Mouse (Mus musculus): ENCODE results near the gene Ppp1r9b. TPM values are rescaled to one million over a fixed set of nuclear protein-coding genes. Genes with fewer than 3 reads are reported as not detected.
"Not testable (repeated sequence)": the region's sequence is repeated elsewhere in the genome, so short reads cannot be mapped to it uniquely, and the experiment has no call there.

Gene Ppp1r9b
- polyA plus RNA-seq, 1 experiment from 2014 or later, result 14.4 TPM

- Histone ChIP-seq H3K4me3 (ENCODE audit: low read depth, low read length) (no peak overlapping the region), H3K36me3 (ENCODE audit: control insufficient read depth, insufficient read depth, low read length) (peaks cover 7% of the 10 kb centered on the region; the same call in 1 of the 2 replicates), H3K9me3 (ENCODE audit: control insufficient read depth, low read length) (no peaks in the 10 kb centered on the region), H3K4me2 (ENCODE audit: low read depth, severe bottlenecking) (no peak overlapping the region), H3K27ac (replicated peaks; ENCODE audit: low read depth, low read length) (no peak overlapping the region), H3K4me1 (ENCODE audit: control insufficient read depth, insufficient read depth, low read length) (peaks cover 8% of the 10 kb centered on the region; the same call in 1 of the 2 replicates), H3K27me3 (ENCODE audit: control insufficient read depth, insufficient read depth, low read length) (no peaks in the 10 kb centered on the region), H3K9ac (ENCODE audit: low read length) (no peak overlapping the region)
- DNase-seq (ENCODE audit: low spot score) (no peak), ATAC-seq (ENCODE audit: insufficient number of reproducible peaks, low FRiP score, low TSS enrichment, low read depth) (no peak)
- WGBS, result 85% methylated on average over 9 of the region's 9 CpGs
These were observed 35.7 kb upstream of the Ppp1r9b start for GRCm38 (mm10) chr11:94955103-94955502.

- DNase-seq (ENCODE audit: low spot score) (no peak), ATAC-seq (ENCODE audit: insufficient number of reproducible peaks, low FRiP score, low TSS enrichment, low read depth) (no peak)
- Histone ChIP-seq H3K9me3 (ENCODE audit: control insufficient read depth, low read length) (no peaks in the 10 kb centered on the region), H3K4me1 (ENCODE audit: control insufficient read depth, insufficient read depth, low read length) (peaks cover 8% of the 10 kb centered on the region; the same call in 1 of the 2 replicates), H3K4me2 (ENCODE audit: low read depth, severe bottlenecking) (no peak overlapping the region), H3K27me3 (ENCODE audit: control insufficient read depth, insufficient read depth, low read length) (no peaks in the 10 kb centered on the region), H3K4me3 (ENCODE audit: low read depth, low read length) (no peak overlapping the region), H3K36me3 (ENCODE audit: control insufficient read depth, insufficient read depth, low read length) (no peaks in the 10 kb centered on the region), H3K27ac (replicated peaks; ENCODE audit: low read depth, low read length) (no peak overlapping the region), H3K9ac (ENCODE audit: low read length) (no peak overlapping the region)
- WGBS, result 81% methylated on average over 9 of the region's 9 CpGs
These were observed 33.2 kb upstream of the Ppp1r9b start for GRCm38 (mm10) chr11:94957693-94958064.

- Histone ChIP-seq H3K9me3 (ENCODE audit: control insufficient read depth, low read length) (no peaks in the 10 kb centered on the region), H3K27me3 (ENCODE audit: control insufficient read depth, insufficient read depth, low read length) (no peaks in the 10 kb centered on the region), H3K27ac (replicated peaks; ENCODE audit: low read depth, low read length) (no peak overlapping the region), H3K9ac (ENCODE audit: low read length) (no peak overlapping the region), H3K4me1 (ENCODE audit: control insufficient read depth, insufficient read depth, low read length) (peaks cover 8% of the 10 kb centered on the region; the same call in 1 of the 2 replicates), H3K4me2 (ENCODE audit: low read depth, severe bottlenecking) (no peak overlapping the region), H3K4me3 (ENCODE audit: low read depth, low read length) (no peak overlapping the region), H3K36me3 (ENCODE audit: control insufficient read depth, insufficient read depth, low read length) (no peaks in the 10 kb centered on the region)
- no peak for DNase-seq (ENCODE audit: low spot score)
- ATAC-seq (ENCODE audit: insufficient number of reproducible peaks, low FRiP score, low TSS enrichment, low read depth), result no peak
- 22% methylated on average over 8 of the region's 8 CpGs for WGBS
These were observed 32.6 kb upstream of the Ppp1r9b start for GRCm38 (mm10) chr11:94958065-94958858.

DNA sequence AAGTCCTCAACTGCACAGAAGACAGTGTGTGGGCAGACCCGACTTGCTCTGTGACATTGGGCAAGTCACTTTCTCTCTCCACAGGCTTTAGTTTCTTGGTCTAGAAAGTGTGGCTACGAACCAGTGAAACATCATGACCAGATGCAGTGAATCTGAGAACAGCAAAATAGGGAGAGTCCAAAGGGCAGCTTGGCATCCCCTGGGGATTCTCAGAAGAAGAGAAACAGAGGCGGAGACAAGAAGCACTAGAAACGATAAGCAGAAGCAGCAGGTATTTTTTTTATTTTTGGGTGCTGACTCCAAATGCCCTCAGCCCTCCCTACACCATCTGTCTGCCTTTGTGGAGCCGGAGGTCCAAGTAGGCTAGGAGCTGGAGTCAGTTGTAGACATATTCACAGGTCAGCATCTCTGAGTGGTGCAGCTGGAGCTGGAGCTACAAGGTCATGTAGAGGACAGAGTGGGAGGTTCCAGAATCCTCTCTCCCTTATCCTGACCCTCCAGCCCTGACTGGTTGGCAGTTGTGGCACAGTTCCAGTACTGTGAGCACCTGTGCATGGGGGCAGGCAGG lies 28.2 kb upstream of the Ppp1r9b start:
- Histone ChIP-seq H3K4me1 (ENCODE audit: control insufficient read depth, insufficient read depth, low read length) (peaks cover 8% of the 10 kb centered on the region; the same call in 1 of the 2 replicates), H3K4me3 (ENCODE audit: low read depth, low read length) (no peak overlapping the region), H3K27me3 (ENCODE audit: control insufficient read depth, insufficient read depth, low read length) (no peaks in the 10 kb centered on the region), H3K36me3 (ENCODE audit: control insufficient read depth, insufficient read depth, low read length) (no peaks in the 10 kb centered on the region), H3K9ac (ENCODE audit: low read length) (no peak overlapping the region), H3K4me2 (ENCODE audit: low read depth, severe bottlenecking) (no peak overlapping the region), H3K27ac (replicated peaks; ENCODE audit: low read depth, low read length) (no peak overlapping the region), H3K9me3 (ENCODE audit: control insufficient read depth, low read length) (no peaks in the 10 kb centered on the region)
- 82% methylated on average over 5 of the region's 5 CpGs for WGBS
- DNase-seq (ENCODE audit: low spot score), result no peak
- no peak for ATAC-seq (ENCODE audit: insufficient number of reproducible peaks, low FRiP score, low TSS enrichment, low read depth)

DNA sequence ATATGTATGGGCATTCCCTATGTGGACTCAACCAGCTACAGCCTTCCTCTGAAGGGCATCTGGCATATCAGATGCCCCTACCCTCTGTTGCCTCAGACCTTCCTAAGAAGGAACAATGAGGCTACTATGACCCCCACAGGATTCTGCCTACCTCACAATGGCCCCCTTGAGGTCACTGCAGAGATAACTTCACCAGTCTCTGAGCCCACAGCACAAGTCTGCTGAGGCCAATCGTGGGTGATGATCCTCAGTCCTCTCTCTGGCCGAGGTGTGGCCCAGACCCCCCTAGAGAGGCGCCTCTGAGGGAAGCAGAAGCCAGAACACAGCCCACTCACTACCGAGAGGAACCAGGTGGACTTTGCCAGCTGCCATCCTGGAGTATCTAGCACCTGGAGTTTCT lies 23.4 kb upstream of the Ppp1r9b start, which contains the start of gene Hils1:
Gene Hils1 (plus strand): TSS at position 175 of the 400 bp plus-strand sequence.
- ATAC-seq (ENCODE audit: insufficient number of reproducible peaks, low FRiP score, low TSS enrichment, low read depth) (no peak), DNase-seq (ENCODE audit: low spot score) (no peak)
- 51% methylated on average over 4 of the region's 4 CpGs for WGBS
- Histone ChIP-seq H3K27me3 (ENCODE audit: control insufficient read depth, insufficient read depth, low read length) (no peaks in the 10 kb centered on the region), H3K27ac (replicated peaks; ENCODE audit: low read depth, low read length) (no peak within 1 kb of the TSS), H3K4me2 (ENCODE audit: low read depth, severe bottlenecking) (no peak within 1 kb of the TSS), H3K9ac (ENCODE audit: low read length) (no peak within 1 kb of the TSS), H3K4me1 (ENCODE audit: control insufficient read depth, insufficient read depth, low read length) (no peaks in the 10 kb centered on the region), H3K36me3 (ENCODE audit: control insufficient read depth, insufficient read depth, low read length) (no peaks in the 10 kb centered on the region), H3K4me3 (ENCODE audit: low read depth, low read length) (no peak within 1 kb of the TSS), H3K9me3 (ENCODE audit: control insufficient read depth, low read length) (no peaks in the 10 kb centered on the region)

DNA sequence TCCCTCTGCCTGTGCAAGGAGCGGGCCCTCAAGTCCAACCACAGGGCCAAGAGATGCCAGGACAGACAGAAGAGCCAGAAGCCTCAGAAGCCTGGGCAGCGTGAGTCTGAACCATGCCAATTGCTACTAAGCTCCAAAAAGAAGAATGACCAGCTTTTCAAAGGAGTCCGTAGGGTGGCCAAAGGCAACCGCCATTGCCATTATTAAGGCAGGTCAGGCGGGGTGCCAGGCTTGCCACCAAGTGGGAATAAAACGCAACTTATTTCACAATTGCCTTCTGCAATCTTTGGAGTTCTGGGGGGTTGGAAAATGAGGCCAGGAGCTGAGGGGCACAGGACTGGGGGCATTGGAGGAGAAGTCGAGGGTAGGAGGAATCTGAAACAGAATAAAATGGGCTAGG lies 22.6 kb upstream of the Ppp1r9b start:
- ATAC-seq (ENCODE audit: insufficient number of reproducible peaks, low FRiP score, low TSS enrichment, low read depth) (no peak), DNase-seq (ENCODE audit: low spot score) (no peak)
- WGBS, result 86% methylated on average over 7 of the region's 7 CpGs
- H3K4me2 ChIP-seq (ENCODE audit: low read depth, severe bottlenecking), result no peak overlapping the region
- H3K9me3 ChIP-seq (ENCODE audit: control insufficient read depth, low read length), result no peaks in the 10 kb centered on the region
- H3K36me3 ChIP-seq (ENCODE audit: control insufficient read depth, insufficient read depth, low read length), result no peaks in the 10 kb centered on the region
- H3K27me3 ChIP-seq (ENCODE audit: control insufficient read depth, insufficient read depth, low read length), result no peaks in the 10 kb centered on the region
- H3K9ac ChIP-seq (ENCODE audit: low read length), result no peak overlapping the region
- no peak overlapping the region for H3K27ac ChIP-seq (replicated peaks; ENCODE audit: low read depth, low read length)
- H3K4me3 ChIP-seq (ENCODE audit: low read depth, low read length), result no peak overlapping the region
- no peaks in the 10 kb centered on the region for H3K4me1 ChIP-seq (ENCODE audit: control insufficient read depth, insufficient read depth, low read length)

DNA sequence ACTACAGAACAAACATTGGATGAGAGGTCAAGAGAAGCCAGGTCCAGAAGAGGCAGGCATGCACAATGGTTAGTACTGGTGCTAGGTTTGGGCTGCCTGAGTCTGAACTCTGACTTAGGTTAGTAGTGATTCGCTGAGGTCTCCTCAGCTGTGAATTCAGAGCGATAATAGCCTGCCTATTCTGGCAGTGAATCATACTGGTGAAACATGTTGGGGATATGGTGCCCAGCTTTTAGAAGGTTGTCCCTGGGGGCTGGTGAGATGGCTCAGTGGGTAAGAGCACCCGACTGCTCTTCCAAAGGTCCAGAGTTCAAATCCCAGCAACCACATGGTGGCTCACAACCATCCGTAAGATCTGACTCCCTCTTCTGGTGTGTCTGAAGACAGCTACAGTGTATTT lies 21.1 kb upstream of the Ppp1r9b start:
- WGBS, result 98% methylated on average over 4 of the region's 4 CpGs

DNA sequence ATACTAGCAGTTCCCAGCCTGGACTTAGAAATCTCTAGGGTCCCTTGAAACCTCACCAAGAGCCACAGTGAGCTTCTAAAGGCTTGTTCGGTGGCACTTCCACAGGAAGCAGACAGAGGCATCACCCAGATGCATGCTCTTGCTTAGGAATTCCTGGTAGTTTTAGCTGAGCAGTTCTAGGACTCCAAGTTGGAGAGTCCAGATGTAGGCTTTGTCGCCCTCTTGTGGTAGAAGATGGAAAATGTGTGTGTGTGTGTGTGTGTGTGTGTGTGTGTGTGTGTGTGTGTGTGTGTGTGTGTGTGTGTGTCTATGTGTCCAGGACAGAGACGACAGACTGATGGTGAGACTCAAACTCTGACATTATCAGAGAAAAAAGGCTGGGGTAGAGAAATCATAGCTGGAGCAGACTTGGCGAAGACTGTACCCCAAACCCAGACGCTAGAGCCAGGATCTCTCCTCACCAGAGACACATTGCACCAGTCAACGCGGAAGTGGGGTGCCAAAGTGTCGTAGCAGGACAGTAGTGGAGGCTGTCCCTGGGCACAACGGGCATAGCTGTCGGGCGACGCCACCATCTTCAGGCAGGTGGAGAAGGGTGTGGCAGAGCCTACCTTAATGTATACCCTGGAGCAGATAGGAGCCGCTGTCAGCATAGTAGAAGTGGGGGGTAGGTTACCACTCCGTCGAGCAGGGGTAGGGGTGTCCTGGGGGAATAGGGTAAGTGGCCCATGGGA lies 20.5 kb upstream of the Ppp1r9b start:
- H3K9ac ChIP-seq (ENCODE audit: low read length), result no peak overlapping the region
- no peaks in the 10 kb centered on the region for H3K4me1 ChIP-seq (ENCODE audit: control insufficient read depth, insufficient read depth, low read length)
- H3K27ac ChIP-seq (replicated peaks; ENCODE audit: low read depth, low read length), result no peak overlapping the region
- H3K36me3 ChIP-seq (ENCODE audit: control insufficient read depth, insufficient read depth, low read length), result no peaks in the 10 kb centered on the region
- H3K9me3 ChIP-seq (ENCODE audit: control insufficient read depth, low read length), result no peaks in the 10 kb centered on the region
- no peak overlapping the region for H3K4me2 ChIP-seq (ENCODE audit: low read depth, severe bottlenecking)
- no peak overlapping the region for H3K4me3 ChIP-seq (ENCODE audit: low read depth, low read length)
- H3K27me3 ChIP-seq (ENCODE audit: control insufficient read depth, insufficient read depth, low read length), result no peaks in the 10 kb centered on the region
- 66% methylated on average over 15 of the region's 15 CpGs for WGBS
- DNase-seq (ENCODE audit: low spot score) (peak; percentile 80), ATAC-seq (ENCODE audit: insufficient number of reproducible peaks, low FRiP score, low TSS enrichment, low read depth) (no peak)

More for the DNA sequence above, 21.1 kb upstream of the Ppp1r9b start:
- not testable (repeated sequence) for ATAC-seq (ENCODE audit: insufficient number of reproducible peaks, low FRiP score, low TSS enrichment, low read depth); DNase-seq (ENCODE audit: low spot score); H3K9me3 ChIP-seq (ENCODE audit: control insufficient read depth, low read length); H3K27me3 ChIP-seq (ENCODE audit: control insufficient read depth, insufficient read depth, low read length); H3K27ac ChIP-seq (replicated peaks; ENCODE audit: low read depth, low read length); H3K4me1 ChIP-seq (ENCODE audit: control insufficient read depth, insufficient read depth, low read length); H3K9ac ChIP-seq (ENCODE audit: low read length); H3K4me3 ChIP-seq (ENCODE audit: low read depth, low read length); H3K36me3 ChIP-seq (ENCODE audit: control insufficient read depth, insufficient read depth, low read length); H3K4me2 ChIP-seq (ENCODE audit: low read depth, severe bottlenecking)
